8 mouse cellular contexts compared by ENCODE assay signal in the genomic region with DNA sequence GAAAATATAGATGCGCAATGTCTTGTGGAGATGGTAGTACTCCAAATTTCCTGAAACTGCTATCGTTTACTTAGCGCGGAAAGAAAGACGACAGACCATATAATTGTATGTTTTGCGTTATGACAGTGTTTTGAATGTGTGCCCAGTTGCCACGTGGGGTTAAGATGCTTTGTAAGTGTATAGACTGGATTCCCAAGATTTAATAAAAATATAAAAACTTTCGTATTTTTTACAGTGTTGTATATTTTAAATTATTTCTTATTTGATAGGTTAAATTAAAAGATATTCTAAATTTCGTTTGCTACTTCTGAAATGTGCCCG. TPM values are rescaled to one million over a fixed set of nuclear protein-coding genes. Genes with fewer than 3 reads are reported as not detected.
A peak's percentile ranks its signal among the peaks of the same experiment; 100 is the strongest.
DNase-seq lines count a peak whose midpoint lies in the region; ATAC-seq and TF ChIP-seq lines count a peak whose summit lies in the region.

No protein-coding gene starts in this region.

- TF ChIP-seq CTCF in testis, adult 2 months (IDR thresholded peaks at IDR 0.05; ENCODE audit: control insufficient read depth, insufficient read depth, insufficient replicate concordance, low read depth, low read length) = no peak

- ATAC-seq in intestine, embryonic 15.5 days = 0 out of 2 replicates have a peak, but pooled peaks have one; percentile 4
- peak; percentile 28 for ATAC-seq in midbrain, embryonic 15.5 days (replicated peaks)
- no peak for ATAC-seq in monocyte, adult 5-6 weeks (replicated peaks; ENCODE audit: insufficient number of reproducible peaks, low FRiP score, low TSS enrichment, poor library complexity, severe bottlenecking)

- peaks cover 2% of the 10 kb centered on the region; the same call in 1 of the 2 replicates for H3K4me1 ChIP-seq in testis, adult 2 months (ENCODE audit: control insufficient read depth, insufficient read depth, low read length)
- no peaks in the 10 kb centered on the region for H3K4me1 ChIP-seq in intestine, embryonic 15.5 days (replicated peaks)
- peaks cover 12% of the 10 kb centered on the region for H3K4me1 ChIP-seq in midbrain, embryonic 15.5 days

- no peaks in the 10 kb centered on the region for H3K9me3 ChIP-seq in intestine, embryonic 15.5 days
- H3K9me3 ChIP-seq in midbrain, embryonic 15.5 days = no peaks in the 10 kb centered on the region

- 12% methylated on average over 10 of the region's 10 CpGs for WGBS in intestine, embryonic 15.5 days
- 11% methylated on average over 10 of the region's 10 CpGs for WGBS in midbrain, embryonic 15.5 days

- DNase-seq in cerebellum, adult 11-12 months = peak; percentile 35
- DNase-seq in cerebellum, postnatal 4 days (ENCODE audit: low spot score in 2 of 2) = no peak
- DNase-seq in testis, postnatal 10 days (ENCODE audit: low spot score) = no peak
- no peak for DNase-seq in urinary bladder, postnatal 25 days (ENCODE audit: low spot score)

- TF ChIP-seq POLR2A in testis, adult 2 months (IDR thresholded peaks at IDR 0.05; ENCODE audit: control insufficient read depth, low read depth, low read length) = no peak

- H3K4me2 ChIP-seq in intestine, embryonic 15.5 days (replicated peaks) = peak overlapping the region; percentile 53
- peak overlapping the region; percentile 56 for H3K4me2 ChIP-seq in midbrain, embryonic 15.5 days

- no peaks in the 10 kb centered on the region for H3K36me3 ChIP-seq in testis, adult 2 months (ENCODE audit: control insufficient read depth, insufficient read depth, low read length)
- H3K36me3 ChIP-seq in intestine, embryonic 15.5 days = no peaks in the 10 kb centered on the region
- no peaks in the 10 kb centered on the region; the same call in 1 of the 2 replicates for H3K36me3 ChIP-seq in midbrain, embryonic 15.5 days (replicated peaks)

- H3K27me3 ChIP-seq in testis, adult 2 months (ENCODE audit: control insufficient read depth, insufficient read depth, low read length) = no peaks in the 10 kb centered on the region
- no peaks in the 10 kb centered on the region for H3K27me3 ChIP-seq in intestine, embryonic 15.5 days (replicated peaks)
- no peaks in the 10 kb centered on the region for H3K27me3 ChIP-seq in midbrain, embryonic 15.5 days (replicated peaks)

- H3K27ac ChIP-seq in testis, adult 2 months (ENCODE audit: control insufficient read depth, insufficient read depth, low read depth, low read length) = peak overlapping the region; percentile 90
- H3K27ac ChIP-seq in intestine, embryonic 15.5 days = peak overlapping the region; percentile 96
- H3K27ac ChIP-seq in midbrain, embryonic 15.5 days = peak overlapping the region; percentile 95

- peak overlapping the region; percentile 90 for H3K9ac ChIP-seq in intestine, embryonic 15.5 days
- peak overlapping the region; percentile 92 for H3K9ac ChIP-seq in midbrain, embryonic 15.5 days

- peak overlapping the region; percentile 92 for H3K4me3 ChIP-seq in testis, adult 2 months (ENCODE audit: control insufficient read depth, low read depth, low read length)
- H3K4me3 ChIP-seq in intestine, embryonic 15.5 days (replicated peaks) = peak overlapping the region; percentile 89
- peak overlapping the region; percentile 97 for H3K4me3 ChIP-seq in midbrain, embryonic 15.5 days

RNA-seq across cellular contexts. Expression of a gene that starts 0.8 kb away (rescaled TPM):
- 6.9 and 8.1 TPM in 2 replicates for polyA plus RNA-seq in testis, adult 2 months (2012; rRNA removed)
- polyA plus RNA-seq in intestine, embryonic 15.5 days (2015; fragmentation: Nextera tagmentation; extraction: Ambion mirVana) = 19.1 and 22.6 TPM in 2 replicates
- polyA plus RNA-seq in midbrain, embryonic 15.5 days (2015; fragmentation: Nextera tagmentation; extraction: Ambion mirVana) = 23.4 and 26.0 TPM in 2 replicates
- 16.5 to 18.9 TPM (median 17.0 TPM) in 3 replicates for total RNA-seq in monocyte, adult 5-6 weeks (2017)

RNA-seq across cellular contexts. Expression of a gene that starts 17.4 kb away (rescaled TPM):
- polyA plus RNA-seq in testis, adult 2 months (2012; rRNA removed) = 0.55 and 1.0 TPM in 2 replicates
- polyA plus RNA-seq in intestine, embryonic 15.5 days (2015; fragmentation: Nextera tagmentation; extraction: Ambion mirVana) = 2.6 and 3.0 TPM in 2 replicates
- 0.92 and 1.2 TPM in 2 replicates for polyA plus RNA-seq in midbrain, embryonic 15.5 days (2015; fragmentation: Nextera tagmentation; extraction: Ambion mirVana)
- total RNA-seq in monocyte, adult 5-6 weeks (2017) = 0.48 TPM in 1 of 3 replicates, not detected in the others

RNA-seq across cellular contexts. Expression of a gene that starts 49.1 kb away (rescaled TPM):
- polyA plus RNA-seq in testis, adult 2 months (2012; rRNA removed) = 2.9 and 3.3 TPM in 2 replicates
- 144 and 172 TPM in 2 replicates for polyA plus RNA-seq in intestine, embryonic 15.5 days (2015; fragmentation: Nextera tagmentation; extraction: Ambion mirVana)
- polyA plus RNA-seq in midbrain, embryonic 15.5 days (2015; fragmentation: Nextera tagmentation; extraction: Ambion mirVana) = 47.5 and 47.9 TPM in 2 replicates
- total RNA-seq in monocyte, adult 5-6 weeks (2017) = 22.9 to 36.8 TPM (median 35.3 TPM) in 3 replicates

RNA-seq across cellular contexts. Expression of a gene that starts 49.3 kb away (rescaled TPM):
- polyA plus RNA-seq in testis, adult 2 months (2012; rRNA removed) = 5.9 and 7.0 TPM in 2 replicates
- polyA plus RNA-seq in intestine, embryonic 15.5 days (2015; fragmentation: Nextera tagmentation; extraction: Ambion mirVana) = 24.9 and 25.5 TPM in 2 replicates
- polyA plus RNA-seq in midbrain, embryonic 15.5 days (2015; fragmentation: Nextera tagmentation; extraction: Ambion mirVana) = 56.7 and 59.6 TPM in 2 replicates
- 12.1 to 17.1 TPM (median 16.2 TPM) in 3 replicates for total RNA-seq in monocyte, adult 5-6 weeks (2017)

RNA-seq across cellular contexts. Expression of a gene that starts 49.4 kb away (rescaled TPM):
- polyA plus RNA-seq in testis, adult 2 months (2012; rRNA removed) = 2.3 and 4.6 TPM in 2 replicates
- polyA plus RNA-seq in intestine, embryonic 15.5 days (2015; fragmentation: Nextera tagmentation; extraction: Ambion mirVana) = 5.1 and 6.7 TPM in 2 replicates
- 10.9 and 11.0 TPM in 2 replicates for polyA plus RNA-seq in midbrain, embryonic 15.5 days (2015; fragmentation: Nextera tagmentation; extraction: Ambion mirVana)
- 11.0 to 30.2 TPM in 2 of 3 replicates, not detected in the other for total RNA-seq in monocyte, adult 5-6 weeks (2017)

Comparison
In these comparisons a context has a peak if more than half of its experiments do, and no peak if none do; other contexts are left out.
1. RNA of a gene that starts 49.1 kb away (polyA plus RNA-seq): 144 to 172 TPM in intestine, embryonic 15.5 days and 47.5 to 47.9 TPM in midbrain, embryonic 15.5 days; 2.9 to 3.3 TPM in testis, adult 2 months; every median in the first group is over 10 times any median in the second.
2. Peak in every context shown above with its lines, with median percentiles within 50 percentile points of each other: H3K27ac ChIP-seq and H3K4me3 ChIP-seq.